Mouse (Mus musculus) midbrain, embryonic 14.5 days (tissue): Measurements from ENCODE around the gene Cmas. TPM values are rescaled to one million over a fixed set of nuclear protein-coding genes. Genes with fewer than 3 reads are reported as not detected.
A peak's percentile ranks its signal among the peaks of the same experiment; 100 is the strongest.

ENCODE experiments used
- ATAC-seq: fragments of 200-750 bp; cut with Nextera tagmentation; 2 replicates; pipeline ENCODE4 v1.8.0; 2017; ENCODE audit warnings: moderate number of reproducible peaks, moderate library complexity; ENCODE audit not compliant: low FRiP score, low TSS enrichment
- DNase-seq: peaks from one replicate; pipeline ENCODE4 v3.0.0-alpha.2; 2015
- H3K27ac ChIP-seq: fragments of 300-500 bp; sonication (generic); replicated peaks from 2 replicates; pipeline ENCODE4 v1.5.1; 2014; ENCODE audit warnings: mild to moderate bottlenecking, low read depth, low read length, moderate library complexity
- H3K27me3 ChIP-seq: fragments of 300-500 bp; sonication (generic); 2 replicates; pipeline ENCODE4 v1.6.1; 2014; ENCODE audit warnings: low read length, control low read depth, mixed read lengths; ENCODE audit not compliant: control insufficient read depth, insufficient read depth
- H3K36me3 ChIP-seq: fragments of 300-500 bp; sonication (generic); 2 replicates; pipeline ENCODE4 v1.6.1; 2014; ENCODE audit warnings: low read length, control low read depth; ENCODE audit not compliant: control insufficient read depth, insufficient read depth
- H3K4me1 ChIP-seq: fragments of 300-500 bp; sonication (generic); 2 replicates; pipeline ENCODE4 v1.6.1; 2014; ENCODE audit warnings: mild to moderate bottlenecking, antibody characterized with exemption, low read length, control low read depth; ENCODE audit not compliant: control insufficient read depth, insufficient read depth
- H3K4me2 ChIP-seq: fragments of 300-500 bp; sonication (generic); 2 replicates; pipeline ENCODE4 v1.6.1; 2014; ENCODE audit warnings: mild to moderate bottlenecking, low read length, moderate library complexity
- H3K4me3 ChIP-seq: fragments of 300-500 bp; sonication (generic); replicated peaks from 2 replicates; pipeline ENCODE4 v1.5.1; 2014; ENCODE audit warnings: low read depth, low read length
- H3K9ac ChIP-seq: fragments of 300-500 bp; sonication (generic); replicated peaks from 2 replicates; pipeline ENCODE4 v1.6.1; 2014; ENCODE audit warnings: mild to moderate bottlenecking, low read length, moderate library complexity
- H3K9me3 ChIP-seq: fragments of 300-500 bp; sonication (generic); 2 replicates; pipeline ENCODE4 v1.6.1; 2016; ENCODE audit warnings: low read length, control low read depth, mixed read lengths; ENCODE audit not compliant: control insufficient read depth
- WGBS: fragments of 180-500 bp; shearing (Covaris S2); extraction: QIAGEN DNeasy Blood & Tissue Kit; methylation state at CpG from one replicate; pipeline ENCODE4 v1.1.7; 2014; 5-methylcytosine and 5-hydroxymethylcytosine counted together
- polyA plus RNA-seq: library from polyadenylated mRNA; unstranded; fragments of >200 nt; fragmentation: Nextera tagmentation; extraction: Ambion mirVana; gene quantifications from 2 replicates; pipeline ENCODE4 v1.2.1, GENCODE M21; 2014

Cmas gene
- polyA plus RNA-seq, 1 experiment from 2014 or later, result 230 TPM

DNA sequence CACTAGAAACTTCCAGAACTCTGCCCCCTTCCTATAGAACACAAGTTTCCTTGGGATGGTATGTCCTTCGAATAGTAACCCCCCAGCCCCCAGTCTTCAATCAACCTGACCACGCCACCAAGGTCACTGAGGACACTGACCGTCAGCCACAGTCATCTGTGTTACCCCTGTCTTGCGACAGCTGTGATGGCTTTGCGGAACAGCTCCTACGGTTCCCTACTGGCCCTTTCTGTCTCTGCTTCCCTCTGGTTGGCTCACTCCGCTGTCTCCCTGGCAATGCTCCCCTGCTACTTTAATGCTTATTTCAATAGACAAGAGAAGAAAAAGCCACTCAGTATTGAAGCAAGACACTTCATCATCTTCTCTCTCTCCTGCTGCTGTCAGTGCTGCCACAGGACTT is 37.0 kb downstream of the Cmas start:
- Histone ChIP-seq H3K4me2 (no peak overlapping the region), H3K36me3 (no peaks in the 10 kb centered on the region)
- WGBS, result 18% methylated on average over 7 of the region's 7 CpGs

GRCm38 (mm10) chr6:142795087-142795486 is 38.6 kb downstream of the Cmas start:
- Histone ChIP-seq H3K27ac (no peak overlapping the region), H3K36me3 (no peaks in the 10 kb centered on the region), H3K9ac (no peak overlapping the region), H3K4me1 (peaks cover 10% of the 10 kb centered on the region), H3K9me3 (no peaks in the 10 kb centered on the region), H3K4me2 (no peak overlapping the region), H3K27me3 (no peaks in the 10 kb centered on the region), H3K4me3 (no peak overlapping the region)
- no peak for DNase-seq
- WGBS, result 92% methylated on average over 9 of the region's 9 CpGs
- ATAC-seq, result no peak

More for the DNA sequence above, 37.0 kb downstream of the Cmas start:
- no peak overlapping the region for H3K4me3 ChIP-seq
- peaks cover 10% of the 10 kb centered on the region for H3K4me1 ChIP-seq
- no peak overlapping the region for H3K9ac ChIP-seq
- DNase-seq, result peak; percentile 60
- no peak overlapping the region for H3K27ac ChIP-seq
- no peaks in the 10 kb centered on the region for H3K27me3 ChIP-seq
- ATAC-seq, result no peak
- H3K9me3 ChIP-seq, result no peaks in the 10 kb centered on the region

DNA sequence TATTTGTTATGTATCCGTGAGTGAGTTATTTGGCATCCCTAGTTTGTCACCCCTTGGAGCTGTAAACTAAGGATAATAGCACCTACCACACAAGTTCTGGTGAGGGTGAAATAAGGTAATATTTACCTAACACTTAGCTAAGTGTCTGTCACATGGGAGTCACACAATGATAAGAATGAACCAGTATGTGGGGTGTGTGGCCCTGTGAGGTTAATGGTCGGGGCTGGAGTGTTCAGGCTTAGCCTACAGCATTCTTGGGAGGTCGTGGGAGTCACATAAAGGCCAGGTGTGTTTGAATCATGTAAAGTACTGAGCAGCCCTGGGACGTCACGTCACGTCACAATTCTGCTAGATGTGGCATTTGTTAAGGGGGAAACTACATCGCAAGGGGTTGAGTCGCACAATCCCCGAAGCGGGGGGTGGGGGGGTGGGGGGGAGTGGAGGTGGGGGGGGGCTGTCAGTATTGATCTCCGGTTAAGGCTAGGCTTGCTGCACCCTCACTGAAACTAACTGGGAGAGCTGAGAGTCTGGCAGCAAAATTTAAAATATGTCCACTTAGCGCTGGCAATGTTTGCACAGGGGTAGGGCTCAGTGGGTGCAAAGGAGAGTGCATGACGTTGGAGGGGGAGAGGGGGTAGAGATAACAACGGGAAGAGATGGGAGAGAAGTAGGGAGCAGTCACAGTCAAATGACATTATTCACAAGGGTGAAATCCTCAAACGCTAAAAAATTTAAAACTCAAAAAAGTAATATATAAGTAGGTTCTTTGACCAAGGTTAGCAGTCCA is 39.4 kb downstream of the Cmas start:
- Histone ChIP-seq H3K4me3 (no peak overlapping the region), H3K4me2 (no peak overlapping the region), H3K9ac (no peak overlapping the region), H3K27ac (no peak overlapping the region), H3K27me3 (no peaks in the 10 kb centered on the region), H3K9me3 (no peaks in the 10 kb centered on the region), H3K36me3 (no peaks in the 10 kb centered on the region), H3K4me1 (peaks cover 10% of the 10 kb centered on the region)
- 81% methylated on average over 15 of the region's 15 CpGs for WGBS
- DNase-seq (no peak), ATAC-seq (no peak)

DNA sequence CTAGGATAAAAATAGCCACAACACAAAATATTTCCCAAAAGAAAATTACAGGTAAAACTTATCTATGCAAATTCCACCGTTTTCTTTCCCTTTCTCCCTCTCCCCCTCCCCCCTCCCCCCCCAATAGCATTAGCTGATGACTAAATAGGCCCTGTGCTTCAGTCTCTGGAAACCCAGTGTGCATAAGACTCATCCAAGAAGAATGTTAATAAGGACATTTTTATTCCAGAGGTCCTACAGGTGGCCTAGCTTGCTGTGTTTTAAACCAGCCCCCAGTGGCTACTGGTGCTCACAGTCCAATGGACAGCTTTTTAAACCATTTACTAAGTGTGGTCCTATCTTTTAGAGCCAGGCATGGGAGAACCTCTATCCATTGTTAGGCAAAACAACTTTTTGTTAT is 41.5 kb downstream of the Cmas start:
- H3K9ac ChIP-seq, result no peak overlapping the region
- H3K4me1 ChIP-seq, result peaks cover 2% of the 10 kb centered on the region
- no peak for DNase-seq
- H3K4me2 ChIP-seq, result no peak overlapping the region
- H3K36me3 ChIP-seq, result no peaks in the 10 kb centered on the region
- no peak overlapping the region for H3K4me3 ChIP-seq
- ATAC-seq, result no peak
- H3K9me3 ChIP-seq, result no peaks in the 10 kb centered on the region
- no peaks in the 10 kb centered on the region for H3K27me3 ChIP-seq
- WGBS, result 71% methylated on average over 1 of the region's 1 CpGs
- H3K27ac ChIP-seq, result no peak overlapping the region

- H3K27me3 ChIP-seq, result no peaks in the 10 kb centered on the region
- H3K36me3 ChIP-seq, result no peaks in the 10 kb centered on the region
- H3K27ac ChIP-seq, result no peak overlapping the region
- ATAC-seq, result no peak
- H3K9me3 ChIP-seq, result no peaks in the 10 kb centered on the region
- H3K4me3 ChIP-seq, result no peak overlapping the region
- H3K9ac ChIP-seq, result no peak overlapping the region
- no peaks in the 10 kb centered on the region; the same call in 1 of the 2 replicates for H3K4me1 ChIP-seq
- no peak overlapping the region for H3K4me2 ChIP-seq
- WGBS, result 66% methylated on average over 9 of the region's 9 CpGs
- no peak for DNase-seq
Measured at GRCm38 (mm10) chr6:142798837-142799236, 42.4 kb downstream of the Cmas start.

- WGBS, result 84% methylated on average over 7 of the region's 7 CpGs
- no peaks in the 10 kb centered on the region for H3K4me1 ChIP-seq
- no peaks in the 10 kb centered on the region for H3K27me3 ChIP-seq
- no peak overlapping the region for H3K4me2 ChIP-seq
- no peak for DNase-seq
- H3K9me3 ChIP-seq, result no peaks in the 10 kb centered on the region
- no peak overlapping the region for H3K9ac ChIP-seq
- H3K36me3 ChIP-seq, result no peaks in the 10 kb centered on the region
- no peak for ATAC-seq
- H3K27ac ChIP-seq, result no peak overlapping the region
- no peak overlapping the region for H3K4me3 ChIP-seq
Measured at GRCm38 (mm10) chr6:142799704-142800374, 43.4 kb downstream of the Cmas start.

DNA sequence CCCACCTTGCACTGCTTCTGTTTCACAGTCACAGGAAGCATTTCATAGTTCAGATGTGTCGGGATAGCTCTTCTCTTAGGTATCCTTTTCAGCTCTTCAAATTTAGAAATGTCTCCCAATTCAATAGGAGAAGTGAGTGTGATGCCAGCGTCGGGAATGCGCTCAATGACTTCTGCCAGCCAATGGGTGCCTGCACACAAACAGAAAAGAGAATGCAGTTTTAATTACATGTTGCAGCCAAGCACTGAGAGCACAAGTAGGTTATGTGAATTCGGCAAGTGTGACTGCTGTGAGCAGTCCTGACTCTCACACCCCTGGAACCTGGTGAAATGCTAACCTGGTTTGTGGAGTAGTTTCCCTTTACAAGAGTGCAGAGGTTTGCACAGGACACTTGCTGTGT is 45.2 kb downstream of the Cmas start:
- Histone ChIP-seq H3K9me3 (no peaks in the 10 kb centered on the region), H3K4me1 (no peaks in the 10 kb centered on the region), H3K27ac (no peak overlapping the region), H3K27me3 (no peaks in the 10 kb centered on the region), H3K4me2 (no peak overlapping the region), H3K36me3 (no peaks in the 10 kb centered on the region), H3K4me3 (no peak overlapping the region), H3K9ac (no peak overlapping the region)
- WGBS, result 90% methylated on average over 5 of the region's 5 CpGs
- ATAC-seq (no peak), DNase-seq (no peak)

GRCm38 (mm10) chr6:142802617-142803525 is 46.4 kb downstream of the Cmas start:
- ATAC-seq (no peak), DNase-seq (no peak)
- Histone ChIP-seq H3K4me1 (no peaks in the 10 kb centered on the region), H3K36me3 (no peaks in the 10 kb centered on the region), H3K9me3 (no peaks in the 10 kb centered on the region), H3K4me2 (no peak overlapping the region), H3K4me3 (no peak overlapping the region), H3K9ac (no peak overlapping the region), H3K27me3 (no peaks in the 10 kb centered on the region), H3K27ac (no peak overlapping the region)
- 60% methylated on average over 11 of the region's 11 CpGs for WGBS
